Mouse (Mus musculus) lung, adult 2 months (tissue): ENCODE measurements at regions not wholly inside any gene's neighbourhood (a gene's known extent, or its start where the extent isn't known, plus 50 kb on each side); places are given as distances from the start of the nearest gene placed in this dataset.

Source experiments
- CTCF ChIP-seq: fragments of 200-500 bp; IDR thresholded peaks from 2 replicates; pipeline ENCODE4 v1.5.1; 2011; ENCODE audit warnings: mild to moderate bottlenecking, low read length, control low read depth; ENCODE audit not compliant: insufficient read depth
- POLR2A ChIP-seq: fragments of 200-500 bp; IDR thresholded peaks from 2 replicates; pipeline ENCODE4 v1.6.1; 2011; ENCODE audit warnings: low read depth, mild to moderate bottlenecking, control low read depth, low read length, borderline replicate concordance; ENCODE audit errors: extremely low read depth

- TF ChIP-seq CTCF (no peak), POLR2A (no peak)
Measured at GRCm38 (mm10) chr9:61159159-61159558, 213.0 kb upstream of the Tle3 start.
